Mouse (Mus musculus): ENCODE measurements at regions not wholly inside any gene's neighbourhood (a gene's known extent, or its start where the extent isn't known, plus 50 kb on each side); places are given as distances from the start of the nearest gene placed in this dataset.

- DNase-seq: no peak
Observed at GRCm38 (mm10) chr6:35601373-35601772, 61.7 kb upstream of the Mtpn start.

GRCm38 (mm10) chr6:35599841-35600240 is 60.2 kb upstream of the Mtpn start:
- DNase-seq: no peak

GRCm38 (mm10) chr6:35598406-35599185 is 58.9 kb upstream of the Mtpn start:
- no peak for DNase-seq

GRCm38 (mm10) chr6:35595012-35595411 is 55.3 kb upstream of the Mtpn start:
- DNase-seq: no peak

- DNase-seq: no peak
Observed at GRCm38 (mm10) chr6:35592234-35592633, 52.5 kb upstream of the Mtpn start.
